Mouse (Mus musculus): ENCODE data around the gene Bbc3. TPM values are rescaled to one million over a fixed set of nuclear protein-coding genes. Genes with fewer than 3 reads are reported as not detected.

Gene Bbc3
- polyA plus RNA-seq, 1 experiment, result 6.6 TPM

DNA sequence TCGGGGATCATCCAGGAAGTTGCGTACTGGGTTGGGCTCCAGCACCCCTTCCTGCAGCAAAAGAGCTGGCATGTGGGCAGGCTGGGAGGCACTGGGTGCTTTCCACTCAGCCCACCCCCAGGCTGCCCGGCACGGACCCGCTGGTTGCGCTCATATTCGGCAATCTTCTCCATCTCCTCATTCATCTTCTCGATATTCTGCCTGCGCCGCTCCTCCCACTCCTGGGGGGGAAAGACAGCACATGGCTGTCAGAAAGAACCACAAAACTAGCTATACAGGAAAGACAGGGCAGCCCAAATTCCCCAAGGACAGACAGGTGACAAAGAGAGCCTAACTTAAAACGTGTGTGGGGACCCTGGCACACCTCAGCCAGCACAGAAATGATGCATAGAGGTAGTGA is 27.5 kb upstream of the Bbc3 start:
- H3ac ChIP-seq (ENCODE audit: control insufficient read depth, insufficient read length, low read depth), result no peak overlapping the region
- H3K79me2 ChIP-seq (ENCODE audit: control insufficient read depth, insufficient read depth), result peaks cover 23% of the 10 kb centered on the region
- no peak overlapping the region for H3K4me3 ChIP-seq (ENCODE audit: insufficient read depth, poor library complexity, severe bottlenecking)
- H3K36me3 ChIP-seq (ENCODE audit: control insufficient read depth, insufficient read depth), result peaks cover 33% of the 10 kb centered on the region
- no peaks in the 10 kb centered on the region for H3K27me3 ChIP-seq (ENCODE audit: control insufficient read depth, insufficient read depth, insufficient read length)
- peaks cover 13% of the 10 kb centered on the region for H3K79me3 ChIP-seq (ENCODE audit: low read depth)
- TF ChIP-seq MYOD1 (IDR thresholded peaks at IDR 0.05; ENCODE audit: control insufficient read depth, insufficient read length, low read depth), result no peak
- no peak for TF ChIP-seq MYOG (IDR thresholded peaks at IDR 0.05; ENCODE audit: control insufficient read depth, extremely low read depth, insufficient read length)

DNA sequence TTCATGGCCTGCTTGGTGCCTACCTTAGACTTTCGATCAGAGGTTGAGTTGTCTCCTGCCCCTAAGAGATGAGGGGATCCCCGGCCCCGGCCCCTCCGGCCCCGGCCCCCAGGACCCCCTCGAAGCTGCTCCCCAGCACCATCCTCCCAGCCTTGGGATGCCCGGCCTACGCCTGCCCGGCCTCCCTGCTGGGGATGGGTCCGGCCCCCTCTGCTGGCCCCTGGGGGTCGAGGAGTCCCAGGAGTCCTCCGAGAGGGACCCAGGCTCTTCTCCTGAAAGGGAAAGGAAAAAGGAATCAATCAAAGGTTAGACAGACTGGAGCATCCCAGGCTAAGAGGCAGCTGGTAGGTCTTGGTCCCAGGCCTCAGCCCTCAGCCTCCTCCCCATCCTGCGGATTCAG is 25.9 kb upstream of the Bbc3 start:
- Histone ChIP-seq H3K27me3 (ENCODE audit: control insufficient read depth, insufficient read depth, insufficient read length) (no peaks in the 10 kb centered on the region), H3K79me2 (ENCODE audit: control insufficient read depth, insufficient read depth) (peaks cover 23% of the 10 kb centered on the region), H3K4me3 (ENCODE audit: insufficient read depth, poor library complexity, severe bottlenecking) (no peak overlapping the region), H3ac (ENCODE audit: control insufficient read depth, insufficient read length, low read depth) (no peak overlapping the region), H3K36me3 (ENCODE audit: control insufficient read depth, insufficient read depth) (peaks cover 33% of the 10 kb centered on the region), H3K79me3 (ENCODE audit: low read depth) (peaks cover 13% of the 10 kb centered on the region)
- TF ChIP-seq MAX (IDR thresholded peaks at IDR 0.05) (no peak), USF1 (IDR thresholded peaks at IDR 0.05; ENCODE audit: low read depth) (no peak), CTCF (IDR thresholded peaks at IDR 0.05; ENCODE audit: control insufficient read depth, insufficient read depth, insufficient read length) (no peak), MYOD1 (IDR thresholded peaks at IDR 0.05; ENCODE audit: control insufficient read depth, insufficient read length, low read depth) (no peak), CEBPB (IDR thresholded peaks at IDR 0.05; ENCODE audit: low read depth) (no peak), MYOG (IDR thresholded peaks at IDR 0.05; ENCODE audit: control insufficient read depth, extremely low read depth, insufficient read length) (no peak), FOSL1 (IDR thresholded peaks at IDR 0.05; ENCODE audit: insufficient read depth, low read length, poor library complexity, severe bottlenecking) (no peak)

DNA sequence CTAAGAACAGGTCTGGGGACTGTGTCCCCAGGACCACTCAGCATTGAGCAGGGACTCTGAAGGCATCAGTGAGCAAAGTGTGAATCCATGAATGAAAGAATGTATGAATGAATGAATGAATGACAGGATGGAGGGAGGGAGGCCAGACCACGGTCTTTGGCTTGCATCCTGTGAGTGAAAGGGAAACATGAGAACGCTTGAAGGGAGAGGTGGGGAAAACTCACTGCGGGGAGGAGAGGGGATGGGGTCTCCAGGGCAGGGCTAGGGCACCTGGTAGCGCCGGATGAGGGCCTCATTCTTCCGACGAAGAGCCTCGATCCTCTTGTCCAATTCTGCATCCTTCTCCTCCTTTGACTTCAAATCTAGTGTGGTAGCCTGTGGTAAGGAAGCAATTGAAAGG is 24.2 kb upstream of the Bbc3 start:
- H3K36me3 ChIP-seq (ENCODE audit: control insufficient read depth, insufficient read depth), result peaks cover 29% of the 10 kb centered on the region
- H3K79me3 ChIP-seq (ENCODE audit: low read depth), result peaks cover 13% of the 10 kb centered on the region
- H3K4me3 ChIP-seq (ENCODE audit: insufficient read depth, poor library complexity, severe bottlenecking), result no peak overlapping the region
- H3ac ChIP-seq (ENCODE audit: control insufficient read depth, insufficient read length, low read depth), result no peak overlapping the region
- TF ChIP-seq CTCF (IDR thresholded peaks at IDR 0.05; ENCODE audit: control insufficient read depth, insufficient read depth, insufficient read length) (no peak), CEBPB (IDR thresholded peaks at IDR 0.05; ENCODE audit: low read depth) (no peak), USF1 (IDR thresholded peaks at IDR 0.05; ENCODE audit: low read depth) (no peak), MYOG (IDR thresholded peaks at IDR 0.05; ENCODE audit: control insufficient read depth, extremely low read depth, insufficient read length) (no peak), FOSL1 (IDR thresholded peaks at IDR 0.05; ENCODE audit: insufficient read depth, low read length, poor library complexity, severe bottlenecking) (no peak), MYOD1 (IDR thresholded peaks at IDR 0.05; ENCODE audit: control insufficient read depth, insufficient read length, low read depth) (no peak), MAX (IDR thresholded peaks at IDR 0.05) (no peak)
- H3K79me2 ChIP-seq (ENCODE audit: control insufficient read depth, insufficient read depth), result peaks cover 23% of the 10 kb centered on the region
- no peaks in the 10 kb centered on the region for H3K27me3 ChIP-seq (ENCODE audit: control insufficient read depth, insufficient read depth, insufficient read length)

DNA sequence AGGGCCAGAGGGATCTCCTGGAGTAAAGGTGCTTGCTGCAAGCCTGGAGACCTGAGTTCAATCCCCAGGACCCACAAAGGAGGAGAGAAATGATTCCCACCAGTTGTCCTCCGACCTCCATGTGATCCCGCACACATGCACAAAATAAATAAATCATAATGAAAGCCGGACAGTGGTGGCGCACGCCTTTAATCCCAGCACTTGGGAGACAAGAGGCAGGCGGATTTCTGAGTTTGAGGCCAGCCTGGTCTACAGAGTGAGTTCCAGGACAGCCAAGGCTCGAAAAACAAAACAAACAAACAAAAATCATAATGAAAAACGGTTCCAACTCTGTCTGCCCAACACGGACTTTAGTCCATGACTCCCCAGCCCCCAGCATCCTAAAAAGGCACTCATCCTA is 23.3 kb upstream of the Bbc3 start:
- H3K79me2 ChIP-seq (ENCODE audit: control insufficient read depth, insufficient read depth), result peaks cover 23% of the 10 kb centered on the region
- no peak for TF ChIP-seq CTCF (IDR thresholded peaks at IDR 0.05; ENCODE audit: control insufficient read depth, insufficient read depth, insufficient read length)
- TF ChIP-seq MYOG (IDR thresholded peaks at IDR 0.05; ENCODE audit: control insufficient read depth, extremely low read depth, insufficient read length), result no peak
- TF ChIP-seq CEBPB (IDR thresholded peaks at IDR 0.05; ENCODE audit: low read depth), result no peak
- no peak for TF ChIP-seq USF1 (IDR thresholded peaks at IDR 0.05; ENCODE audit: low read depth)
- no peak for TF ChIP-seq FOSL1 (IDR thresholded peaks at IDR 0.05; ENCODE audit: insufficient read depth, low read length, poor library complexity, severe bottlenecking)
- no peak for TF ChIP-seq MAX (IDR thresholded peaks at IDR 0.05)
- TF ChIP-seq MYOD1 (IDR thresholded peaks at IDR 0.05; ENCODE audit: control insufficient read depth, insufficient read length, low read depth), result no peak
- peaks cover 13% of the 10 kb centered on the region for H3K79me3 ChIP-seq (ENCODE audit: low read depth)
- H3ac ChIP-seq (ENCODE audit: control insufficient read depth, insufficient read length, low read depth), result peak overlapping the region; percentile 24
- peaks cover 27% of the 10 kb centered on the region for H3K36me3 ChIP-seq (ENCODE audit: control insufficient read depth, insufficient read depth)
- no peaks in the 10 kb centered on the region for H3K27me3 ChIP-seq (ENCODE audit: control insufficient read depth, insufficient read depth, insufficient read length)
- H3K4me3 ChIP-seq (ENCODE audit: insufficient read depth, poor library complexity, severe bottlenecking), result peak overlapping the region; percentile 30

DNA sequence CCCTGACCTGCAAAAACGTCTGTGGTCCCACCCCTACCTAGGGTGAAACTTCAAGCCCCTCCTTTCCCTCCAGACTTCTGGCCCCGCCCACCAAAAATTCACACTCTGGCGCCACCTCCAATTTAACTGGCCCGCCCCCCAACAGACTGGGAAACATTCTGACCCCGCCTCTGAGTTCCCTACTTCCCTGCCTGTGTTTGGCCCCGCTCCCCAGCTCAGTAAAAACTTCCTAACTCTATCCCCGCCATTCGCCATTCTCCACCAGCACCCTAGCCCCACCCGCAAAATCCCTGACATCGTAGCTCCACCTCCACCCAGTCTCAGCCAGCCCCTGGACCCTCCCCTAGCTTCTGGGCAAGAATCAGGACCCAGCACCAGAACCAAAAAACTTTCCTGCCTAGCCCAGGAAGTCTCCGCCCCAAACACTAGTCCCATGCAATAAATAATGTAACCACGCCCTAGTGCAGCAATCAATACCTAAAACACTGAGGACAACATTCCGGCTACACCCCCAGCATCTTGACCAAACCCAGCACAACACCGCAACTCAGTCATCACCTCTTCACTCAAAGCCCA is 22.7 kb upstream of the Bbc3 start:
- Histone ChIP-seq H3K36me3 (ENCODE audit: control insufficient read depth, insufficient read depth) (peaks cover 27% of the 10 kb centered on the region), H3K4me3 (ENCODE audit: insufficient read depth, poor library complexity, severe bottlenecking) (peak overlapping the region; percentile 30), H3K79me2 (ENCODE audit: control insufficient read depth, insufficient read depth) (peaks cover 23% of the 10 kb centered on the region), H3ac (ENCODE audit: control insufficient read depth, insufficient read length, low read depth) (peak overlapping the region; percentile 40), H3K79me3 (ENCODE audit: low read depth) (peaks cover 13% of the 10 kb centered on the region), H3K27me3 (ENCODE audit: control insufficient read depth, insufficient read depth, insufficient read length) (no peaks in the 10 kb centered on the region)
- TF ChIP-seq MYOD1 (IDR thresholded peaks at IDR 0.05; ENCODE audit: control insufficient read depth, insufficient read length, low read depth) (no peak), CEBPB (IDR thresholded peaks at IDR 0.05; ENCODE audit: low read depth) (no peak), USF1 (IDR thresholded peaks at IDR 0.05; ENCODE audit: low read depth) (no peak), FOSL1 (IDR thresholded peaks at IDR 0.05; ENCODE audit: insufficient read depth, low read length, poor library complexity, severe bottlenecking) (no peak), MYOG (IDR thresholded peaks at IDR 0.05; ENCODE audit: control insufficient read depth, extremely low read depth, insufficient read length) (no peak), MAX (IDR thresholded peaks at IDR 0.05) (no peak), CTCF (IDR thresholded peaks at IDR 0.05; ENCODE audit: control insufficient read depth, insufficient read depth, insufficient read length) (no peak)
